Mouse (Mus musculus) hindbrain, embryonic 16.5 days (tissue): ENCODE results near the gene Plxdc2. TPM values are rescaled to one million over a fixed set of nuclear protein-coding genes. Genes with fewer than 3 reads are reported as not detected.
"Not testable (repeated sequence)": the region's sequence is repeated elsewhere in the genome, so short reads cannot be mapped to it uniquely, and the experiment has no call there.

ENCODE experiments used
- ATAC-seq: fragments of 200-750 bp; cut with Nextera tagmentation; 2 replicates; pipeline ENCODE4 v1.8.0; 2017; ENCODE audit warnings: moderate TSS enrichment, moderate library complexity
- H3K27ac ChIP-seq: fragments of 300-500 bp; sonication (generic); 2 replicates; pipeline ENCODE4 v1.5.1; 2014; ENCODE audit warnings: low read depth, mild to moderate bottlenecking, control low read depth, low read length, moderate library complexity
- H3K27me3 ChIP-seq: fragments of 300-500 bp; sonication (generic); replicated peaks from 2 replicates; pipeline ENCODE4 v1.6.1; 2014; ENCODE audit warnings: low read length; ENCODE audit not compliant: control insufficient read depth, insufficient read depth
- H3K36me3 ChIP-seq: fragments of 300-500 bp; sonication (generic); 2 replicates; pipeline ENCODE4 v1.6.1; 2014; ENCODE audit warnings: mild to moderate bottlenecking, low read length, moderate library complexity, mixed read lengths; ENCODE audit not compliant: control insufficient read depth, insufficient read depth
- H3K4me1 ChIP-seq: fragments of 300-500 bp; sonication (generic); 2 replicates; pipeline ENCODE4 v1.6.1; 2014; ENCODE audit warnings: low read depth, low read length; ENCODE audit not compliant: control insufficient read depth, insufficient read depth
- H3K4me2 ChIP-seq: fragments of 300-500 bp; sonication (generic); 2 replicates; pipeline ENCODE4 v1.6.1; 2014; ENCODE audit warnings: mild to moderate bottlenecking, low read length, control low read depth, moderate library complexity
- H3K4me3 ChIP-seq: fragments of 300-500 bp; sonication (generic); 2 replicates; pipeline ENCODE4 v1.5.1; 2014; ENCODE audit warnings: mild to moderate bottlenecking, low read length, control low read depth, moderate library complexity
- H3K9ac ChIP-seq: fragments of 300-500 bp; sonication (generic); 2 replicates; pipeline ENCODE4 v1.6.1; 2014; ENCODE audit warnings: low read depth, mild to moderate bottlenecking, control low read depth, low read length, moderate library complexity
- H3K9me3 ChIP-seq: fragments of 300-500 bp; sonication (generic); 2 replicates; pipeline ENCODE4 v1.6.1; 2014; ENCODE audit warnings: mild to moderate bottlenecking, low read length, moderate library complexity; ENCODE audit not compliant: control insufficient read depth
- WGBS: fragments of 180-500 bp; shearing (Covaris S2); extraction: QIAGEN DNeasy Blood & Tissue Kit; methylation state at CpG from one replicate; pipeline ENCODE4 v1.1.7; 2014; 5-methylcytosine and 5-hydroxymethylcytosine counted together
- polyA plus RNA-seq: library from polyadenylated mRNA; unstranded; fragments of >200 nt; fragmentation: Nextera tagmentation; extraction: Ambion mirVana; gene quantifications from 2 replicates; pipeline ENCODE4 v1.2.1, GENCODE M21; 2015

The Plxdc2 gene
- polyA plus RNA-seq, 1 experiment from 2014 or later = 30.6 TPM

GRCm38 (mm10) chr2:16731033-16731432 is 374.9 kb downstream of the Plxdc2 start:
- Histone ChIP-seq H3K4me3 (no peak overlapping the region), H3K9me3 (no peaks in the 10 kb centered on the region), H3K36me3 (no peaks in the 10 kb centered on the region), H3K4me1 (no peaks in the 10 kb centered on the region), H3K27me3 (no peaks in the 10 kb centered on the region), H3K4me2 (no peak overlapping the region), H3K9ac (no peak overlapping the region), H3K27ac (no peak overlapping the region)
- WGBS = 86% methylated on average over 5 of the region's 5 CpGs
- no peak for ATAC-seq

GRCm38 (mm10) chr2:16734381-16734780 is 378.3 kb downstream of the Plxdc2 start:
- 92% methylated on average over 2 of the region's 2 CpGs for WGBS
- Histone ChIP-seq H3K9ac (no peak overlapping the region), H3K4me2 (no peak overlapping the region), H3K4me1 (no peaks in the 10 kb centered on the region), H3K36me3 (no peaks in the 10 kb centered on the region), H3K27me3 (no peaks in the 10 kb centered on the region), H3K4me3 (no peak overlapping the region), H3K9me3 (no peaks in the 10 kb centered on the region), H3K27ac (no peak overlapping the region)
- ATAC-seq = no peak

- H3K4me2 ChIP-seq = no peak overlapping the region
- 41% methylated on average over 8 of the region's 8 CpGs for WGBS
Observed at GRCm38 (mm10) chr2:16738241-16738640, 382.1 kb downstream of the Plxdc2 start.

GRCm38 (mm10) chr2:16741813-16742212 is 385.7 kb downstream of the Plxdc2 start:
- Histone ChIP-seq H3K27me3 (no peaks in the 10 kb centered on the region), H3K4me3 (no peak overlapping the region), H3K9me3 (no peaks in the 10 kb centered on the region), H3K4me2 (no peak overlapping the region), H3K9ac (no peak overlapping the region), H3K4me1 (no peaks in the 10 kb centered on the region), H3K36me3 (no peaks in the 10 kb centered on the region), H3K27ac (no peak overlapping the region)
- no peak for ATAC-seq
- 41% methylated on average over 3 of the region's 3 CpGs for WGBS

More at GRCm38 (mm10) chr2:16738241-16738640, 382.1 kb downstream of the Plxdc2 start:
- Histone ChIP-seq H3K9ac (no peak overlapping the region), H3K27ac (no peak overlapping the region), H3K36me3 (no peaks in the 10 kb centered on the region), H3K27me3 (no peaks in the 10 kb centered on the region), H3K4me3 (no peak overlapping the region), H3K9me3 (no peaks in the 10 kb centered on the region), H3K4me1 (no peaks in the 10 kb centered on the region)
- ATAC-seq = no peak

GRCm38 (mm10) chr2:16743568-16743967 is 387.5 kb downstream of the Plxdc2 start:
- H3K27me3 ChIP-seq = no peaks in the 10 kb centered on the region
- H3K36me3 ChIP-seq = no peaks in the 10 kb centered on the region
- H3K4me2 ChIP-seq = no peak overlapping the region
- H3K9ac ChIP-seq = no peak overlapping the region
- 74% methylated on average over 3 of the region's 3 CpGs for WGBS
- no peak for ATAC-seq
- H3K4me1 ChIP-seq = no peaks in the 10 kb centered on the region
- H3K27ac ChIP-seq = no peak overlapping the region
- H3K9me3 ChIP-seq = no peaks in the 10 kb centered on the region
- H3K4me3 ChIP-seq = no peak overlapping the region

GRCm38 (mm10) chr2:16749302-16749909 is 393.3 kb downstream of the Plxdc2 start:
- H3K9ac ChIP-seq = no peak overlapping the region
- ATAC-seq = peak; percentile 63
- WGBS = 71% methylated on average over 4 of the region's 4 CpGs

GRCm38 (mm10) chr2:16757158-16757557 is 401.1 kb downstream of the Plxdc2 start:
- WGBS = 88% methylated on average over 2 of the region's 2 CpGs
- H3K27me3 ChIP-seq = no peaks in the 10 kb centered on the region

More at GRCm38 (mm10) chr2:16749302-16749909, 393.3 kb downstream of the Plxdc2 start:
- Histone ChIP-seq H3K4me2 (no peak overlapping the region), H3K27me3 (no peaks in the 10 kb centered on the region), H3K9me3 (no peaks in the 10 kb centered on the region), H3K4me1 (no peaks in the 10 kb centered on the region), H3K36me3 (no peaks in the 10 kb centered on the region), H3K27ac (no peak overlapping the region), H3K4me3 (no peak overlapping the region)

GRCm38 (mm10) chr2:16759766-16760165 is 403.7 kb downstream of the Plxdc2 start:
- Histone ChIP-seq H3K36me3 (no peaks in the 10 kb centered on the region), H3K27me3 (no peaks in the 10 kb centered on the region), H3K4me1 (no peaks in the 10 kb centered on the region), H3K9me3 (no peaks in the 10 kb centered on the region), H3K27ac (no peak overlapping the region), H3K4me2 (no peak overlapping the region), H3K4me3 (no peak overlapping the region), H3K9ac (no peak overlapping the region)
- no peak for ATAC-seq
- 89% methylated on average over 2 of the region's 2 CpGs for WGBS

More at GRCm38 (mm10) chr2:16757158-16757557, 401.1 kb downstream of the Plxdc2 start:
- no peak overlapping the region for H3K4me2 ChIP-seq
- no peaks in the 10 kb centered on the region for H3K36me3 ChIP-seq
- no peak overlapping the region for H3K27ac ChIP-seq
- no peak overlapping the region for H3K4me3 ChIP-seq
- no peak for ATAC-seq
- no peaks in the 10 kb centered on the region for H3K9me3 ChIP-seq
- no peak overlapping the region for H3K9ac ChIP-seq
- H3K4me1 ChIP-seq = no peaks in the 10 kb centered on the region

GRCm38 (mm10) chr2:16769149-16769548 is 413.0 kb downstream of the Plxdc2 start:
- ATAC-seq, H3K9ac ChIP-seq, H3K4me1 ChIP-seq, H3K27me3 ChIP-seq, H3K9me3 ChIP-seq, H3K4me3 ChIP-seq, H3K36me3 ChIP-seq, H3K4me2 ChIP-seq, H3K27ac ChIP-seq: not testable (repeated sequence)
- WGBS = 98% methylated on average over 5 of the region's 7 CpGs
